Mouse (Mus musculus): Measurements from ENCODE around the gene Atf6b. TPM values are rescaled to one million over a fixed set of nuclear protein-coding genes. Genes with fewer than 3 reads are reported as not detected.

The Atf6b gene
- polyA plus RNA-seq, 1 experiment from 2014 or later = 42.5 TPM

- no peak overlapping the region for H3K4me3 ChIP-seq (ENCODE audit: low read depth, low read length)
- WGBS = 54% methylated on average over 28 of the region's 28 CpGs
- no peak overlapping the region for H3K4me2 ChIP-seq (replicated peaks; ENCODE audit: low read depth, low read length)
- peaks cover 30% of the 10 kb centered on the region for H3K4me1 ChIP-seq (ENCODE audit: insufficient read depth, low read depth, low read length)
- TF ChIP-seq EP300 (IDR thresholded peaks at IDR 0.05) = no peak
- TF ChIP-seq CTCF (IDR thresholded peaks at IDR 0.05) = no peak
- DNase-seq (ENCODE audit: low spot score) (peak; percentile 71), ATAC-seq (peak; percentile 47)
- no peaks in the 10 kb centered on the region for H3K27me3 ChIP-seq (replicated peaks; ENCODE audit: insufficient read depth, low read length)
- H3K9me3 ChIP-seq (ENCODE audit: low read length) = no peaks in the 10 kb centered on the region
- no peaks in the 10 kb centered on the region for H3K36me3 ChIP-seq (ENCODE audit: insufficient read depth, low read length)
- 0 out of 2 replicates have a peak overlapping the region, but pooled peaks have one; percentile 26 for H3K27ac ChIP-seq (ENCODE audit: low read length)
- H3K9ac ChIP-seq (replicated peaks; ENCODE audit: low read depth) = no peak overlapping the region
These were observed 38.5 kb downstream of the Atf6b start for GRCm38 (mm10) chr17:34685120-34686110.

- TF ChIP-seq EP300 (IDR thresholded peaks at IDR 0.05) = no peak
- no peak for DNase-seq (ENCODE audit: low spot score)
- 96% methylated on average over 7 of the region's 7 CpGs for WGBS
These were observed 41.9 kb downstream of the Atf6b start for GRCm38 (mm10) chr17:34688889-34689288.

GRCm38 (mm10) chr17:34690458-34690857 lies 43.5 kb downstream of the Atf6b start:
- 24% methylated on average over 4 of the region's 4 CpGs for WGBS
- no peak for TF ChIP-seq CTCF (IDR thresholded peaks at IDR 0.05)
- no peak for TF ChIP-seq EP300 (IDR thresholded peaks at IDR 0.05)
- Histone ChIP-seq H3K9me3 (ENCODE audit: low read length) (no peaks in the 10 kb centered on the region), H3K27me3 (replicated peaks; ENCODE audit: insufficient read depth, low read length) (no peaks in the 10 kb centered on the region), H3K27ac (ENCODE audit: low read length) (no peak overlapping the region), H3K4me3 (ENCODE audit: low read depth, low read length) (no peak overlapping the region), H3K4me2 (replicated peaks; ENCODE audit: low read depth, low read length) (no peak overlapping the region), H3K36me3 (ENCODE audit: insufficient read depth, low read length) (no peaks in the 10 kb centered on the region), H3K4me1 (ENCODE audit: insufficient read depth, low read depth, low read length) (0 out of 2 replicates have a peak, but pooled peaks cover 4% of the 10 kb centered on the region), H3K9ac (replicated peaks; ENCODE audit: low read depth) (no peak overlapping the region)
- DNase-seq (ENCODE audit: low spot score) = peak; percentile 40
- ATAC-seq = peak; percentile 27; the same call in 1 of the 2 replicates

More at GRCm38 (mm10) chr17:34688889-34689288, 41.9 kb downstream of the Atf6b start:
- no peak overlapping the region for H3K4me2 ChIP-seq (replicated peaks; ENCODE audit: low read depth, low read length)
- H3K4me1 ChIP-seq (ENCODE audit: insufficient read depth, low read depth, low read length) = peaks cover 15% of the 10 kb centered on the region
- no peak for ATAC-seq
- no peaks in the 10 kb centered on the region for H3K36me3 ChIP-seq (ENCODE audit: insufficient read depth, low read length)
- no peak overlapping the region for H3K9ac ChIP-seq (replicated peaks; ENCODE audit: low read depth)
- no peak overlapping the region for H3K27ac ChIP-seq (ENCODE audit: low read length)
- H3K4me3 ChIP-seq (ENCODE audit: low read depth, low read length) = no peak overlapping the region
- no peaks in the 10 kb centered on the region for H3K9me3 ChIP-seq (ENCODE audit: low read length)
- no peaks in the 10 kb centered on the region for H3K27me3 ChIP-seq (replicated peaks; ENCODE audit: insufficient read depth, low read length)

GRCm38 (mm10) chr17:34692906-34693305 lies 46.0 kb downstream of the Atf6b start:
- Histone ChIP-seq H3K9ac (replicated peaks; ENCODE audit: low read depth) (no peak overlapping the region), H3K36me3 (ENCODE audit: insufficient read depth, low read length) (no peaks in the 10 kb centered on the region), H3K4me3 (ENCODE audit: low read depth, low read length) (no peak overlapping the region), H3K4me2 (replicated peaks; ENCODE audit: low read depth, low read length) (no peak overlapping the region), H3K27ac (ENCODE audit: low read length) (peak overlapping the region; percentile 1; the same call in 1 of the 2 replicates), H3K9me3 (ENCODE audit: low read length) (no peaks in the 10 kb centered on the region), H3K27me3 (replicated peaks; ENCODE audit: insufficient read depth, low read length) (no peaks in the 10 kb centered on the region), H3K4me1 (ENCODE audit: insufficient read depth, low read depth, low read length) (no peaks in the 10 kb centered on the region)
- no peak for TF ChIP-seq EP300 (IDR thresholded peaks at IDR 0.05)
- TF ChIP-seq CTCF (IDR thresholded peaks at IDR 0.05) = no peak
- DNase-seq (ENCODE audit: low spot score) (peak; percentile 74), ATAC-seq (peak; percentile 61)
- WGBS = 52% methylated on average over 7 of the region's 7 CpGs

GRCm38 (mm10) chr17:34699575-34700408 lies 52.8 kb downstream of the Atf6b start:
- H3K4me2 ChIP-seq (replicated peaks; ENCODE audit: low read depth, low read length) = no peak overlapping the region
- no peaks in the 10 kb centered on the region for H3K9me3 ChIP-seq (ENCODE audit: low read length)
- peak; percentile 37 for ATAC-seq
- no peaks in the 10 kb centered on the region for H3K36me3 ChIP-seq (ENCODE audit: insufficient read depth, low read length)
- no peak overlapping the region for H3K9ac ChIP-seq (replicated peaks; ENCODE audit: low read depth)
- 31% methylated on average over 14 of the region's 14 CpGs for WGBS
- TF ChIP-seq CTCF (IDR thresholded peaks at IDR 0.05) (no peak), EP300 (IDR thresholded peaks at IDR 0.05) (no peak)
- no peak overlapping the region for H3K4me3 ChIP-seq (ENCODE audit: low read depth, low read length)
- H3K27me3 ChIP-seq (replicated peaks; ENCODE audit: insufficient read depth, low read length) = no peaks in the 10 kb centered on the region
- no peak overlapping the region for H3K27ac ChIP-seq (ENCODE audit: low read length)
- H3K4me1 ChIP-seq (ENCODE audit: insufficient read depth, low read depth, low read length) = no peaks in the 10 kb centered on the region
- peak; percentile 38 for DNase-seq (ENCODE audit: low spot score)

GRCm38 (mm10) chr17:34700671-34701071 lies 53.7 kb downstream of the Atf6b start:
- Histone ChIP-seq H3K9ac (replicated peaks; ENCODE audit: low read depth) (no peak overlapping the region), H3K9me3 (ENCODE audit: low read length) (no peaks in the 10 kb centered on the region), H3K4me3 (ENCODE audit: low read depth, low read length) (no peak overlapping the region), H3K36me3 (ENCODE audit: insufficient read depth, low read length) (no peaks in the 10 kb centered on the region), H3K4me2 (replicated peaks; ENCODE audit: low read depth, low read length) (no peak overlapping the region), H3K27me3 (replicated peaks; ENCODE audit: insufficient read depth, low read length) (no peaks in the 10 kb centered on the region), H3K27ac (ENCODE audit: low read length) (no peak overlapping the region), H3K4me1 (ENCODE audit: insufficient read depth, low read depth, low read length) (no peaks in the 10 kb centered on the region)
- WGBS = 45% methylated on average over 2 of the region's 2 CpGs
- ATAC-seq (no peak), DNase-seq (ENCODE audit: low spot score) (no peak)
- TF ChIP-seq CTCF (IDR thresholded peaks at IDR 0.05) (no peak), EP300 (IDR thresholded peaks at IDR 0.05) (no peak)

Other genes starting within 250 kb of the Atf6b start
- 0.24 and 0.74 TPM in 2 replicates for gene BC051142, start 248.3 kb upstream of the Atf6b start, polyA plus RNA-seq (2015; fragmentation: Nextera tagmentation; extraction: Ambion mirVana)
- gene Btnl4, start 169.8 kb upstream of the Atf6b start, polyA plus RNA-seq (2015; fragmentation: Nextera tagmentation; extraction: Ambion mirVana) = 0.10 TPM in 1 of 2 replicates, not detected in the other
- gene Btnl6, start 129.8 kb upstream of the Atf6b start, polyA plus RNA-seq (2015; fragmentation: Nextera tagmentation; extraction: Ambion mirVana) = 0.11 TPM in 1 of 2 replicates, not detected in the other
- gene Notch4, start 82.9 kb upstream of the Atf6b start, polyA plus RNA-seq (2015; fragmentation: Nextera tagmentation; extraction: Ambion mirVana) = 21.1 and 24.8 TPM in 2 replicates
- 34.7 and 41.0 TPM in 2 replicates for gene Gpsm3, start 57.3 kb upstream of the Atf6b start, polyA plus RNA-seq (2015; fragmentation: Nextera tagmentation; extraction: Ambion mirVana)
- 15.0 and 15.6 TPM in 2 replicates for gene Pbx2, start 55.9 kb upstream of the Atf6b start, polyA plus RNA-seq (2015; fragmentation: Nextera tagmentation; extraction: Ambion mirVana)
- gene Ager, start 49.3 kb upstream of the Atf6b start, polyA plus RNA-seq (2015; fragmentation: Nextera tagmentation; extraction: Ambion mirVana) = 3,782 and 4,046 TPM in 2 replicates
- 81.5 and 84.1 TPM in 2 replicates for gene Rnf5, start 43.5 kb upstream of the Atf6b start, polyA plus RNA-seq (2015; fragmentation: Nextera tagmentation; extraction: Ambion mirVana)
- 35.7 and 40.0 TPM in 2 replicates for gene Agpat1, start 42.9 kb upstream of the Atf6b start, polyA plus RNA-seq (2015; fragmentation: Nextera tagmentation; extraction: Ambion mirVana)
- 4.4 and 5.2 TPM in 2 replicates for gene Egfl8, start 31.2 kb upstream of the Atf6b start, polyA plus RNA-seq (2015; fragmentation: Nextera tagmentation; extraction: Ambion mirVana)
- 22.4 and 24.9 TPM in 2 replicates for gene Ppt2, start 18.6 kb upstream of the Atf6b start, polyA plus RNA-seq (2015; fragmentation: Nextera tagmentation; extraction: Ambion mirVana)
- gene Prrt1, start 17.6 kb upstream of the Atf6b start, polyA plus RNA-seq (2015; fragmentation: Nextera tagmentation; extraction: Ambion mirVana) = 0.27 and 0.29 TPM in 2 replicates
- gene Fkbpl, start 2.4 kb upstream of the Atf6b start, polyA plus RNA-seq (2015; fragmentation: Nextera tagmentation; extraction: Ambion mirVana) = 12.2 and 14.5 TPM in 2 replicates
- 0.85 and 0.99 TPM in 2 replicates for gene Tnxb, start 23.4 kb downstream of the Atf6b start, polyA plus RNA-seq (2015; fragmentation: Nextera tagmentation; extraction: Ambion mirVana)
- gene C4b, start 96.7 kb downstream of the Atf6b start, polyA plus RNA-seq (2015; fragmentation: Nextera tagmentation; extraction: Ambion mirVana) = 5.1 and 6.5 TPM in 2 replicates
- gene Cyp21a1, start 157.4 kb downstream of the Atf6b start, polyA plus RNA-seq (2015; fragmentation: Nextera tagmentation; extraction: Ambion mirVana) = not detected in 2 replicates
- gene Stk19, start 189.8 kb downstream of the Atf6b start, polyA plus RNA-seq (2015; fragmentation: Nextera tagmentation; extraction: Ambion mirVana) = 34.7 and 37.3 TPM in 2 replicates
- gene Dxo, start 189.9 kb downstream of the Atf6b start, polyA plus RNA-seq (2015; fragmentation: Nextera tagmentation; extraction: Ambion mirVana) = 39.8 and 40.9 TPM in 2 replicates
- 30.6 and 32.1 TPM in 2 replicates for gene Skiv2l, start 203.1 kb downstream of the Atf6b start, polyA plus RNA-seq (2015; fragmentation: Nextera tagmentation; extraction: Ambion mirVana)
- 45.0 and 49.0 TPM in 2 replicates for gene Nelfe, start 203.2 kb downstream of the Atf6b start, polyA plus RNA-seq (2015; fragmentation: Nextera tagmentation; extraction: Ambion mirVana)
- gene Cfb, start 215.4 kb downstream of the Atf6b start, polyA plus RNA-seq (2015; fragmentation: Nextera tagmentation; extraction: Ambion mirVana) = 8.1 and 10.6 TPM in 2 replicates
- gene Zbtb12, start 232.3 kb downstream of the Atf6b start, polyA plus RNA-seq (2015; fragmentation: Nextera tagmentation; extraction: Ambion mirVana) = 0.89 and 0.99 TPM in 2 replicates
- gene Gm20547, start 234.9 kb downstream of the Atf6b start, polyA plus RNA-seq (2015; fragmentation: Nextera tagmentation; extraction: Ambion mirVana) = not detected in 2 replicates